Mouse (Mus musculus): ENCODE measurements at regions not wholly inside any gene's neighbourhood (a gene's known extent, or its start where the extent isn't known, plus 50 kb on each side); places are given as distances from the start of the nearest gene placed in this dataset.
A peak's percentile ranks its signal among the peaks of the same experiment; 100 is the strongest.
"Not testable (repeated sequence)": the region's sequence is repeated elsewhere in the genome, so short reads cannot be mapped to it uniquely, and the experiment has no call there.

GRCm38 (mm10) chrX:65778656-65779370, 525.2 kb downstream of the 4930447F04Rik start:
- not testable (repeated sequence) for H3K9me3 ChIP-seq (replicated peaks; ENCODE audit: control insufficient read depth, low read length); DNase-seq (ENCODE audit: low spot score); H3K27me3 ChIP-seq (ENCODE audit: control insufficient read depth, insufficient read depth, low read length); H3K36me3 ChIP-seq (replicated peaks; ENCODE audit: control insufficient read depth, insufficient read depth, low read depth, low read length); H3K4me1 ChIP-seq (ENCODE audit: control insufficient read depth, insufficient read depth, low read length); ATAC-seq (replicated peaks; ENCODE audit: insufficient number of reproducible peaks, low FRiP score, low TSS enrichment, low read depth); H3K9ac ChIP-seq (replicated peaks; ENCODE audit: low read length); H3K27ac ChIP-seq (replicated peaks; ENCODE audit: low read depth, low read length); H3K4me3 ChIP-seq (ENCODE audit: low read depth, low read length); H3K4me2 ChIP-seq (ENCODE audit: low read depth, low read length)
- 62% methylated on average over 5 of the region's 5 CpGs for WGBS

- no peaks in the 10 kb centered on the region for H3K9me3 ChIP-seq (replicated peaks; ENCODE audit: control insufficient read depth, low read length)
- no peak overlapping the region for H3K27ac ChIP-seq (replicated peaks; ENCODE audit: low read depth, low read length)
- DNase-seq (ENCODE audit: low spot score), result no peak
- no peak overlapping the region for H3K4me3 ChIP-seq (ENCODE audit: low read depth, low read length)
- H3K9ac ChIP-seq (replicated peaks; ENCODE audit: low read length), result no peak overlapping the region
- no peaks in the 10 kb centered on the region for H3K27me3 ChIP-seq (ENCODE audit: control insufficient read depth, insufficient read depth, low read length)
- H3K4me2 ChIP-seq (ENCODE audit: low read depth, low read length), result no peak overlapping the region
- 88% methylated on average over 1 of the region's 1 CpGs for WGBS
- H3K36me3 ChIP-seq (replicated peaks; ENCODE audit: control insufficient read depth, insufficient read depth, low read depth, low read length), result no peaks in the 10 kb centered on the region
- no peak for ATAC-seq (replicated peaks; ENCODE audit: insufficient number of reproducible peaks, low FRiP score, low TSS enrichment, low read depth)
- H3K4me1 ChIP-seq (ENCODE audit: control insufficient read depth, insufficient read depth, low read length), result no peaks in the 10 kb centered on the region
Observed at GRCm38 (mm10) chrX:65769861-65770260, 534.2 kb downstream of the 4930447F04Rik start.

- DNase-seq (ENCODE audit: low spot score) (peak; percentile 57), ATAC-seq (replicated peaks; ENCODE audit: insufficient number of reproducible peaks, low FRiP score, low TSS enrichment, low read depth) (no peak)
- no peaks in the 10 kb centered on the region for H3K9me3 ChIP-seq (replicated peaks; ENCODE audit: control insufficient read depth, low read length)
- no peaks in the 10 kb centered on the region for H3K4me1 ChIP-seq (ENCODE audit: control insufficient read depth, insufficient read depth, low read length)
- no peak overlapping the region for H3K4me2 ChIP-seq (ENCODE audit: low read depth, low read length)
- no peaks in the 10 kb centered on the region for H3K27me3 ChIP-seq (ENCODE audit: control insufficient read depth, insufficient read depth, low read length)
- no peaks in the 10 kb centered on the region for H3K36me3 ChIP-seq (replicated peaks; ENCODE audit: control insufficient read depth, insufficient read depth, low read depth, low read length)
- H3K9ac ChIP-seq (replicated peaks; ENCODE audit: low read length), result no peak overlapping the region
- H3K4me3 ChIP-seq (ENCODE audit: low read depth, low read length), result no peak overlapping the region
- H3K27ac ChIP-seq (replicated peaks; ENCODE audit: low read depth, low read length), result no peak overlapping the region
Observed at GRCm38 (mm10) chrX:65734577-65734976, 569.4 kb downstream of the 4930447F04Rik start.

- H3K9me3 ChIP-seq (replicated peaks; ENCODE audit: control insufficient read depth, low read length), result no peaks in the 10 kb centered on the region
- H3K9ac ChIP-seq (replicated peaks; ENCODE audit: low read length), result no peak overlapping the region
- H3K27me3 ChIP-seq (ENCODE audit: control insufficient read depth, insufficient read depth, low read length), result no peaks in the 10 kb centered on the region
- ATAC-seq (replicated peaks; ENCODE audit: insufficient number of reproducible peaks, low FRiP score, low TSS enrichment, low read depth), result no peak
- peak; percentile 3 for DNase-seq (ENCODE audit: low spot score)
- H3K4me3 ChIP-seq (ENCODE audit: low read depth, low read length), result no peak overlapping the region
- H3K27ac ChIP-seq (replicated peaks; ENCODE audit: low read depth, low read length), result no peak overlapping the region
- H3K36me3 ChIP-seq (replicated peaks; ENCODE audit: control insufficient read depth, insufficient read depth, low read depth, low read length), result no peaks in the 10 kb centered on the region
- no peaks in the 10 kb centered on the region for H3K4me1 ChIP-seq (ENCODE audit: control insufficient read depth, insufficient read depth, low read length)
- no peak overlapping the region for H3K4me2 ChIP-seq (ENCODE audit: low read depth, low read length)
Observed at GRCm38 (mm10) chrX:65715562-65715961, 588.5 kb downstream of the 4930447F04Rik start.

Measured in embryonic facial prominence, embryonic 11.5 days (tissue).